In genomic region chr6:94601811-94602210, GRCm38 (mm10) we compare ENCODE assay signal across 14 mouse cellular contexts.
DNase-seq lines count a peak whose midpoint lies in the region; ATAC-seq and TF ChIP-seq lines count a peak whose summit lies in the region.
"Had no signal": no experiment of that assay in that cellular context is flagged by ENCODE, and none has a peak within 500 bp of the region (broad histone marks: within the 10 kb centered on the region; RNA-seq: fewer than 3 reads in every experiment).

No protein-coding gene starts in this region.

- H3K9ac ChIP-seq in forebrain, embryonic 13.5 days: peak overlapping the region; percentile 21; the same call in 1 of the 2 replicates
- H3K9ac ChIP-seq in forebrain, embryonic 16.5 days (replicated peaks; ENCODE audit: low read depth, low read length): no peak overlapping the region
- no peak overlapping the region for H3K9ac ChIP-seq in intestine, postnatal 0 days (ENCODE audit: low read depth, low read length)
- H3K9ac ChIP-seq in intestine, embryonic 16.5 days (ENCODE audit: low read depth, low read length): no peak overlapping the region
- H3K9ac ChIP-seq: embryonic facial prominence, embryonic 12.5 days; lung, embryonic 15.5 days; neural tube, embryonic 13.5 days had no signal

- peaks cover 44% of the 10 kb centered on the region for H3K36me3 ChIP-seq in forebrain, embryonic 13.5 days (ENCODE audit: poor library complexity, severe bottlenecking)
- H3K36me3 ChIP-seq in forebrain, embryonic 16.5 days (ENCODE audit: control insufficient read depth, insufficient read depth): no peaks in the 10 kb centered on the region
- H3K36me3 ChIP-seq in intestine, postnatal 0 days (ENCODE audit: control insufficient read depth, insufficient read depth): peaks cover 53% of the 10 kb centered on the region
- peaks cover 4% of the 10 kb centered on the region for H3K36me3 ChIP-seq in intestine, embryonic 16.5 days (ENCODE audit: control insufficient read depth, insufficient read depth, low read length)
- H3K36me3 ChIP-seq in spleen, adult 2 months (ENCODE audit: control insufficient read depth, insufficient read depth, low read length): no peaks in the 10 kb centered on the region

- no peak for DNase-seq in spleen, adult 2 months (ENCODE audit: low read depth in 1 of 2, low spot score in 2 of 2)
- no peak for DNase-seq in spleen, adult 18-20 months
- DNase-seq in layer of hippocampus, postnatal 14 days (ENCODE audit: low spot score in 2 of 2): no peak
- DNase-seq: cerebellum, adult 11 months; right cerebral cortex, postnatal 4 days; thymus, postnatal 36 days had no signal

- TF ChIP-seq CTCF in intestine, postnatal 0 days (IDR thresholded peaks at IDR 0.05; ENCODE audit: low read depth): no peak
- no peak for TF ChIP-seq CTCF in spleen, adult 2 months (IDR thresholded peaks at IDR 0.05; ENCODE audit: extremely low read depth, insufficient read depth, insufficient read length, insufficient replicate concordance)

- H3K27me3 ChIP-seq in forebrain, embryonic 13.5 days: no peaks in the 10 kb centered on the region
- no peaks in the 10 kb centered on the region for H3K27me3 ChIP-seq in forebrain, embryonic 16.5 days (replicated peaks; ENCODE audit: control insufficient read depth, insufficient read depth, low read length)
- no peaks in the 10 kb centered on the region for H3K27me3 ChIP-seq in intestine, postnatal 0 days (replicated peaks; ENCODE audit: control insufficient read depth, insufficient read depth, low read length)
- H3K27me3 ChIP-seq in intestine, embryonic 16.5 days (replicated peaks; ENCODE audit: control insufficient read depth, insufficient read depth, low read length): no peaks in the 10 kb centered on the region
- no peaks in the 10 kb centered on the region for H3K27me3 ChIP-seq in spleen, adult 2 months (ENCODE audit: control insufficient read depth, insufficient read depth, low read length)
- H3K27me3 ChIP-seq: embryonic facial prominence, embryonic 12.5 days; lung, embryonic 15.5 days; neural tube, embryonic 13.5 days had no signal

- no peaks in the 10 kb centered on the region for H3K9me3 ChIP-seq in forebrain, embryonic 13.5 days (replicated peaks)
- no peaks in the 10 kb centered on the region for H3K9me3 ChIP-seq in forebrain, embryonic 16.5 days (ENCODE audit: control insufficient read depth, low read length)
- H3K9me3 ChIP-seq in intestine, postnatal 0 days (ENCODE audit: control insufficient read depth): no peaks in the 10 kb centered on the region
- no peaks in the 10 kb centered on the region for H3K9me3 ChIP-seq in intestine, embryonic 16.5 days (ENCODE audit: control insufficient read depth, low read length)
- H3K9me3 ChIP-seq: embryonic facial prominence, embryonic 12.5 days; lung, embryonic 15.5 days; neural tube, embryonic 13.5 days had no signal

- WGBS in forebrain, embryonic 13.5 days: 73% methylated on average over 5 of the region's 5 CpGs
- 72% methylated on average over 5 of the region's 5 CpGs for WGBS in forebrain, embryonic 16.5 days
- WGBS in intestine, postnatal 0 days: 68% methylated on average over 5 of the region's 5 CpGs
- WGBS in intestine, embryonic 16.5 days: 72% methylated on average over 5 of the region's 5 CpGs
- WGBS in spleen, adult 2 months: 60% methylated on average over 5 of the region's 5 CpGs

- no peak for TF ChIP-seq POLR2A in spleen, adult 2 months (IDR thresholded peaks at IDR 0.05; ENCODE audit: low read depth, low read length)

- no peak overlapping the region for H3K27ac ChIP-seq in forebrain, embryonic 13.5 days
- no peak overlapping the region for H3K27ac ChIP-seq in forebrain, embryonic 16.5 days (ENCODE audit: low read length)
- H3K27ac ChIP-seq in intestine, postnatal 0 days (ENCODE audit: low read depth, low read length): 0 out of 2 replicates have a peak overlapping the region, but pooled peaks have one; percentile 2
- no peak overlapping the region for H3K27ac ChIP-seq in intestine, embryonic 16.5 days (ENCODE audit: low read length)
- peak overlapping the region; percentile 19; the same call in 1 of the 2 replicates for H3K27ac ChIP-seq in spleen, adult 2 months (ENCODE audit: insufficient read depth, low read length)
- H3K27ac ChIP-seq: embryonic facial prominence, embryonic 12.5 days; lung, embryonic 15.5 days; neural tube, embryonic 13.5 days had no signal

- H3K4me1 ChIP-seq in forebrain, embryonic 13.5 days: no peaks in the 10 kb centered on the region
- H3K4me1 ChIP-seq in forebrain, embryonic 16.5 days (replicated peaks; ENCODE audit: control insufficient read depth, insufficient read depth, low read length): no peaks in the 10 kb centered on the region
- no peaks in the 10 kb centered on the region for H3K4me1 ChIP-seq in intestine, postnatal 0 days (replicated peaks; ENCODE audit: control insufficient read depth, insufficient read depth, low read length)
- no peaks in the 10 kb centered on the region for H3K4me1 ChIP-seq in intestine, embryonic 16.5 days (ENCODE audit: control insufficient read depth, insufficient read depth, low read length)
- H3K4me1 ChIP-seq in spleen, adult 2 months (ENCODE audit: control insufficient read depth, insufficient read depth, insufficient read length): peaks cover 27% of the 10 kb centered on the region; the same call in 1 of the 2 replicates
- H3K4me1 ChIP-seq: lung, embryonic 15.5 days had no signal

- no peak overlapping the region for H3K4me2 ChIP-seq in forebrain, embryonic 13.5 days
- no peak overlapping the region for H3K4me2 ChIP-seq in forebrain, embryonic 16.5 days (ENCODE audit: low read length)
- no peak overlapping the region for H3K4me2 ChIP-seq in intestine, postnatal 0 days (replicated peaks; ENCODE audit: low read depth)
- H3K4me2 ChIP-seq in intestine, embryonic 16.5 days (ENCODE audit: low read depth, low read length): no peak overlapping the region
- H3K4me2 ChIP-seq: embryonic facial prominence, embryonic 12.5 days; liver, embryonic 11.5 days; lung, embryonic 15.5 days; neural tube, embryonic 13.5 days had no signal

- no peak for ATAC-seq in forebrain, embryonic 13.5 days
- no peak for ATAC-seq in forebrain, embryonic 16.5 days
- ATAC-seq in intestine, postnatal 0 days: 0 out of 2 replicates have a peak, but pooled peaks have one; percentile 12
- ATAC-seq in intestine, embryonic 16.5 days: no peak

- H3K4me3 ChIP-seq in forebrain, embryonic 13.5 days: no peak overlapping the region
- H3K4me3 ChIP-seq in forebrain, embryonic 16.5 days (replicated peaks; ENCODE audit: low read length): no peak overlapping the region
- H3K4me3 ChIP-seq in intestine, postnatal 0 days (ENCODE audit: low read depth, low read length): no peak overlapping the region
- H3K4me3 ChIP-seq in intestine, embryonic 16.5 days (ENCODE audit: low read length): no peak overlapping the region
- no peak overlapping the region for H3K4me3 ChIP-seq in spleen, adult 2 months (ENCODE audit: extremely low read depth, insufficient read depth, insufficient read length)
- H3K4me3 ChIP-seq: embryonic facial prominence, embryonic 12.5 days; lung, embryonic 15.5 days; neural tube, embryonic 13.5 days had no signal

Comparison
In these comparisons a context has a peak if more than half of its experiments do, and no peak if none do; other contexts are left out.
1. H3K27ac ChIP-seq: peak in intestine, postnatal 0 days (single experiment) and spleen, adult 2 months (single experiment); none in forebrain, embryonic 13.5 days (single experiment), forebrain, embryonic 16.5 days (single experiment) and intestine, embryonic 16.5 days (single experiment).